Mouse (Mus musculus): ENCODE results near the gene Mtmr3. TPM values are rescaled to one million over a fixed set of nuclear protein-coding genes. Genes with fewer than 3 reads are reported as not detected.
A peak's percentile ranks its signal among the peaks of the same experiment; 100 is the strongest.

The Mtmr3 gene
- polyA plus RNA-seq, 1 experiment from 2014 or later = 25.9 TPM

DNA sequence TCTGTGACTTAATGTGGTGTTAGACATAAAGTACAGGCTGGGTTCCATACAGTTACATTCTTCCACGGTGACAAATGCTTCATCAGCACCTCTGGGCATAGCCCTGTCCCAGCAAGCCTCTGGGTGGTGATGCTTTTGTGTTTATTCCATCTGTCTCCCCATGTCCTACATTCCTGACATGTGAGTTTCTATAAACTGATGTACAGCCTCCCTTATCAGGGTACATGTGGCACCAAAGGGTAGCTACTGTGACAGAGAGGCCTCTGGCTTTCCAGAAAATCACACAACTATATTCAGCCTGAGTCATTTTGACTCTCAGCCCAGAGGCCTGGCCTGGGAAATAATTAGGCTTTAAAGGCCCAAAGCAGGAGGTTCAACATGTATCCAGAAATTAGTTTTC lies 11.9 kb upstream of the Mtmr3 start:
- 85% methylated on average over 1 of the region's 1 CpGs for WGBS
- Histone ChIP-seq H3K27me3 (replicated peaks; ENCODE audit: control insufficient read depth, insufficient read depth, low read length) (no peaks in the 10 kb centered on the region), H3K4me2 (ENCODE audit: low read length) (no peak overlapping the region), H3K27ac (ENCODE audit: low read depth) (no peak overlapping the region), H3K9ac (ENCODE audit: low read length) (no peak overlapping the region), H3K9me3 (ENCODE audit: control insufficient read depth, low read length) (no peaks in the 10 kb centered on the region), H3K4me3 (ENCODE audit: low read depth, low read length) (no peak overlapping the region), H3K36me3 (ENCODE audit: control insufficient read depth, insufficient read depth, low read length) (no peaks in the 10 kb centered on the region), H3K4me1 (replicated peaks; ENCODE audit: control insufficient read depth, insufficient read depth, low read length) (peaks cover 22% of the 10 kb centered on the region)
- ATAC-seq (replicated peaks; ENCODE audit: low FRiP score, low TSS enrichment, low read depth) (no peak), DNase-seq (ENCODE audit: low spot score) (no peak)

GRCm38 (mm10) chr11:4605414-4605813 lies 10.8 kb upstream of the Mtmr3 start:
- Histone ChIP-seq H3K4me1 (replicated peaks; ENCODE audit: control insufficient read depth, insufficient read depth, low read length) (peaks cover 22% of the 10 kb centered on the region), H3K36me3 (ENCODE audit: control insufficient read depth, insufficient read depth, low read length) (no peaks in the 10 kb centered on the region), H3K4me2 (ENCODE audit: low read length) (no peak overlapping the region), H3K9me3 (ENCODE audit: control insufficient read depth, low read length) (no peaks in the 10 kb centered on the region), H3K9ac (ENCODE audit: low read length) (no peak overlapping the region), H3K27ac (ENCODE audit: low read depth) (no peak overlapping the region), H3K27me3 (replicated peaks; ENCODE audit: control insufficient read depth, insufficient read depth, low read length) (no peaks in the 10 kb centered on the region), H3K4me3 (ENCODE audit: low read depth, low read length) (no peak overlapping the region)
- WGBS = 50% methylated on average over 7 of the region's 7 CpGs
- ATAC-seq (replicated peaks; ENCODE audit: low FRiP score, low TSS enrichment, low read depth) (no peak), DNase-seq (ENCODE audit: low spot score) (no peak)

- WGBS = 6% methylated on average over 6 of the region's 6 CpGs
- Histone ChIP-seq H3K27ac (ENCODE audit: low read depth) (no peak overlapping the region), H3K27me3 (replicated peaks; ENCODE audit: control insufficient read depth, insufficient read depth, low read length) (no peaks in the 10 kb centered on the region), H3K4me3 (ENCODE audit: low read depth, low read length) (no peak overlapping the region), H3K4me2 (ENCODE audit: low read length) (no peak overlapping the region; the same call in 1 of the 2 replicates), H3K9ac (ENCODE audit: low read length) (no peak overlapping the region), H3K9me3 (ENCODE audit: control insufficient read depth, low read length) (no peaks in the 10 kb centered on the region), H3K36me3 (ENCODE audit: control insufficient read depth, insufficient read depth, low read length) (no peaks in the 10 kb centered on the region), H3K4me1 (replicated peaks; ENCODE audit: control insufficient read depth, insufficient read depth, low read length) (peaks cover 22% of the 10 kb centered on the region)
- ATAC-seq (replicated peaks; ENCODE audit: low FRiP score, low TSS enrichment, low read depth) (0 out of 2 replicates have a peak, but pooled peaks have one; percentile 47), DNase-seq (ENCODE audit: low spot score) (no peak)
These were observed 9.8 kb upstream of the Mtmr3 start for GRCm38 (mm10) chr11:4604441-4604840.

GRCm38 (mm10) chr11:4602691-4603441 lies 8.2 kb upstream of the Mtmr3 start:
- no peaks in the 10 kb centered on the region for H3K36me3 ChIP-seq (ENCODE audit: control insufficient read depth, insufficient read depth, low read length)
- no peak overlapping the region for H3K4me3 ChIP-seq (ENCODE audit: low read depth, low read length)
- ATAC-seq (replicated peaks; ENCODE audit: low FRiP score, low TSS enrichment, low read depth) (peak; percentile 47; the same call in 1 of the 2 replicates), DNase-seq (ENCODE audit: low spot score) (no peak)
- no peaks in the 10 kb centered on the region for H3K9me3 ChIP-seq (ENCODE audit: control insufficient read depth, low read length)
- WGBS = 35% methylated on average over 12 of the region's 12 CpGs
- peaks cover 22% of the 10 kb centered on the region for H3K4me1 ChIP-seq (replicated peaks; ENCODE audit: control insufficient read depth, insufficient read depth, low read length)
- H3K9ac ChIP-seq (ENCODE audit: low read length) = no peak overlapping the region
- H3K4me2 ChIP-seq (ENCODE audit: low read length) = no peak overlapping the region
- no peaks in the 10 kb centered on the region for H3K27me3 ChIP-seq (replicated peaks; ENCODE audit: control insufficient read depth, insufficient read depth, low read length)
- H3K27ac ChIP-seq (ENCODE audit: low read depth) = no peak overlapping the region

- ATAC-seq (replicated peaks; ENCODE audit: low FRiP score, low TSS enrichment, low read depth) = no peak
- H3K9ac ChIP-seq (ENCODE audit: low read length) = no peak overlapping the region
- no peaks in the 10 kb centered on the region for H3K9me3 ChIP-seq (ENCODE audit: control insufficient read depth, low read length)
- no peak for DNase-seq (ENCODE audit: low spot score)
- 88% methylated on average over 5 of the region's 5 CpGs for WGBS
- H3K4me3 ChIP-seq (ENCODE audit: low read depth, low read length) = no peak overlapping the region
- H3K27ac ChIP-seq (ENCODE audit: low read depth) = no peak overlapping the region
- peaks cover 22% of the 10 kb centered on the region for H3K4me1 ChIP-seq (replicated peaks; ENCODE audit: control insufficient read depth, insufficient read depth, low read length)
- H3K27me3 ChIP-seq (replicated peaks; ENCODE audit: control insufficient read depth, insufficient read depth, low read length) = no peaks in the 10 kb centered on the region
- H3K4me2 ChIP-seq (ENCODE audit: low read length) = no peak overlapping the region
- H3K36me3 ChIP-seq (ENCODE audit: control insufficient read depth, insufficient read depth, low read length) = no peaks in the 10 kb centered on the region
These were observed 7.2 kb upstream of the Mtmr3 start for GRCm38 (mm10) chr11:4601890-4602289.

GRCm38 (mm10) chr11:4599916-4600315 lies 5.3 kb upstream of the Mtmr3 start:
- H3K27ac ChIP-seq (ENCODE audit: low read depth) = no peak overlapping the region
- no peak overlapping the region for H3K4me3 ChIP-seq (ENCODE audit: low read depth, low read length)
- H3K27me3 ChIP-seq (replicated peaks; ENCODE audit: control insufficient read depth, insufficient read depth, low read length) = no peaks in the 10 kb centered on the region
- no peaks in the 10 kb centered on the region for H3K9me3 ChIP-seq (ENCODE audit: control insufficient read depth, low read length)
- 89% methylated on average over 3 of the region's 3 CpGs for WGBS
- ATAC-seq (replicated peaks; ENCODE audit: low FRiP score, low TSS enrichment, low read depth) (no peak), DNase-seq (ENCODE audit: low spot score) (no peak)
- peaks cover 18% of the 10 kb centered on the region for H3K4me1 ChIP-seq (replicated peaks; ENCODE audit: control insufficient read depth, insufficient read depth, low read length)
- no peak overlapping the region for H3K9ac ChIP-seq (ENCODE audit: low read length)
- no peaks in the 10 kb centered on the region for H3K36me3 ChIP-seq (ENCODE audit: control insufficient read depth, insufficient read depth, low read length)
- H3K4me2 ChIP-seq (ENCODE audit: low read length) = no peak overlapping the region

DNA sequence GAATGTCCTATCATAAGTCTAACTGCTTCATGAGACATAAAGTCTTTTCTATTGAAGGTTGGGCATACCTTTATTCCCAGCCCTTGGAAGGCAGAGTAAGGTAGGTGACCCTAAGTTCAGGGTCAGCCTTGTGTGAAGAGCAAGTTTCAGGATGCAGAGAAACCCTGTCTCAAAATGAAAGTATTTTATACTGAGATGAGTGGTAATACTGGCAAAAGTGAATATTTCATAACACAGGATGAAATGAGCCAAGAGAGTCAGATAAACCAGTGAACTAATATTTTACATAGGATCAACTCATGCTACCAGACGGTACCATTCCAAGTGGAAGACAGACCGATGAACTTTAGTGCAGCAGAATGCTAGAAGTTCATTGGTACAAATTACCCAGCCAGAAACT lies 3.7 kb upstream of the Mtmr3 start:
- Histone ChIP-seq H3K9me3 (ENCODE audit: control insufficient read depth, low read length) (no peaks in the 10 kb centered on the region), H3K4me1 (replicated peaks; ENCODE audit: control insufficient read depth, insufficient read depth, low read length) (peaks cover 11% of the 10 kb centered on the region), H3K4me2 (ENCODE audit: low read length) (no peak overlapping the region), H3K9ac (ENCODE audit: low read length) (no peak overlapping the region), H3K4me3 (ENCODE audit: low read depth, low read length) (no peak overlapping the region), H3K36me3 (ENCODE audit: control insufficient read depth, insufficient read depth, low read length) (no peaks in the 10 kb centered on the region), H3K27ac (ENCODE audit: low read depth) (no peak overlapping the region), H3K27me3 (replicated peaks; ENCODE audit: control insufficient read depth, insufficient read depth, low read length) (no peaks in the 10 kb centered on the region)
- no peak for DNase-seq (ENCODE audit: low spot score)
- WGBS = 85% methylated on average over 2 of the region's 2 CpGs
- no peak for ATAC-seq (replicated peaks; ENCODE audit: low FRiP score, low TSS enrichment, low read depth)

DNA sequence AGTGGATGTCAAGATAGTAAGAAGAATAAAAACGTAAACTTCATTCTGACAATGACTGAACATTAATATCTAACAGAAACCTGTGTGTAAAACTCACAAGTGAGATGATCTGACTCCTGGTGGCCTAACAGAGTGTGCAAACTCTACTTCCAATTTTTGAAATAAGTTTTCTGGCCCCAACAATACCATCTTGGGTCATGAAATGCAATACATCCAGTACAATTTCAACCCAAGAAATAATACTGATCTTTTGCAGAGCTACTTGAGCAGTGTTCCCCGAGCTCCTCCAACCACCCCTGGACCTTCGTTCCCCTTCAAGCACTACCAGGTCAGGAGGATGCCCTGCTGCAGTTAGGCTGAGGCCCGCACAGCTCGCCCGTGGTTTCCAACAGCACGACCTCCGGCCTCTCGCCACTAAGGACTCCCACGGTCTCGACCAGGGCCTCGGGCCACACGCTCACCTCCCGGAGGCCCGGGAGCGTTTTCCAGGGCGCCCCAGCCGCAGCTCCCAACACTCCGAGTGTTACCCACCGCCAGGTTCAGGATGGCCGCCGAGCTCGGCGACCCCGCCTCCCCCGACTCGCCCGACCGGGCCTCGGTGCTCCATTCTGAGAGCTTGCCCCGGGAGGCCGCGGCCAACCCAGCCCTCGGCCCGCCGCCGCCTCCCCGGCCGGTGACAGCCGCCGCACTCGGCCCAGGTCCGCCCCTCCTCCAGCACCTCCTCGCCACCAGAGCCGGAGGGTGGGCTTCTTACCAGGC lies 635 bp downstream of the Mtmr3 start:
- Histone ChIP-seq H3K4me2 (ENCODE audit: low read length) (peak overlapping the region; percentile 63), H3K9me3 (ENCODE audit: control insufficient read depth, low read length) (no peaks in the 10 kb centered on the region), H3K4me3 (ENCODE audit: low read depth, low read length) (peak overlapping the region; percentile 94), H3K36me3 (ENCODE audit: control insufficient read depth, insufficient read depth, low read length) (no peaks in the 10 kb centered on the region), H3K4me1 (replicated peaks; ENCODE audit: control insufficient read depth, insufficient read depth, low read length) (peaks cover 7% of the 10 kb centered on the region), H3K9ac (ENCODE audit: low read length) (peak overlapping the region; percentile 94), H3K27ac (ENCODE audit: low read depth) (peak overlapping the region; percentile 90), H3K27me3 (replicated peaks; ENCODE audit: control insufficient read depth, insufficient read depth, low read length) (no peaks in the 10 kb centered on the region)
- DNase-seq (ENCODE audit: low spot score) (peak; percentile 85), ATAC-seq (replicated peaks; ENCODE audit: low FRiP score, low TSS enrichment, low read depth) (peak; percentile 89)
- under 1% methylated on average over 45 of the region's 45 CpGs for WGBS
